Mouse (Mus musculus): ENCODE measurements around the gene Srarp. TPM values are rescaled to one million over a fixed set of nuclear protein-coding genes. Genes with fewer than 3 reads are reported as not detected.

Srarp gene
- polyA plus RNA-seq, 1 experiment from 2014 or later: not detected

DNA sequence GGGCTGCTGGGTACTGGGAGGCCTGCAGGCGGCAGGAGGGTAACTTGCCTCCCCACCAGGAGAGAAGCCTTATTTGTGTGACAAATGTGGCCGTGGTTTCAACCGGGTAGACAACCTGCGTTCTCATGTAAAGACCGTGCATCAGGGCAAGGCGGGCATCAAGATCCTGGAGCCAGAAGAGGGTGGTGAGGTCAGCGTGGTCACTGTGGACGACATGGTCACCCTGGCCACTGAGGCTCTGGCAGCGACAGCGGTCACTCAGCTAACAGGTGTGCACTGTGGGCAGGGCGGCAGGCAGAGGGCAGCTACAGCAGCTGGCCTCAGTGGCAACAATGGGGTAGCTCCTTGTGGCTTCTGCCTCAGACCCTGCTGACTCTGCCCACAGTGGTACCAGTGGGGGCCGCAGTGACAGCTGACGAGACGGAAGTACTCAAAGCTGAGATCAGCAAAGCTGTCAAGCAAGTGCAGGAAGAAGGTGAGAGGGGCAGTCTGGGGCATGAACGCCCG is 30.4 kb upstream of the Srarp start:
- Histone ChIP-seq H3K4me1 (no peaks in the 10 kb centered on the region), H3K9me3 (no peaks in the 10 kb centered on the region; the same call in 1 of the 2 replicates), H3K27me3 (replicated peaks; ENCODE audit: low read depth, poor library complexity, severe bottlenecking) (no peaks in the 10 kb centered on the region), H3K27ac (replicated peaks) (no peak overlapping the region), H3K36me3 (replicated peaks) (peaks cover 98% of the 10 kb centered on the region), H3K4me3 (no peak overlapping the region)
- WGBS: 94% methylated on average over 16 of the region's 16 CpGs
- DNase-seq (ENCODE audit: low spot score): no peak

DNA sequence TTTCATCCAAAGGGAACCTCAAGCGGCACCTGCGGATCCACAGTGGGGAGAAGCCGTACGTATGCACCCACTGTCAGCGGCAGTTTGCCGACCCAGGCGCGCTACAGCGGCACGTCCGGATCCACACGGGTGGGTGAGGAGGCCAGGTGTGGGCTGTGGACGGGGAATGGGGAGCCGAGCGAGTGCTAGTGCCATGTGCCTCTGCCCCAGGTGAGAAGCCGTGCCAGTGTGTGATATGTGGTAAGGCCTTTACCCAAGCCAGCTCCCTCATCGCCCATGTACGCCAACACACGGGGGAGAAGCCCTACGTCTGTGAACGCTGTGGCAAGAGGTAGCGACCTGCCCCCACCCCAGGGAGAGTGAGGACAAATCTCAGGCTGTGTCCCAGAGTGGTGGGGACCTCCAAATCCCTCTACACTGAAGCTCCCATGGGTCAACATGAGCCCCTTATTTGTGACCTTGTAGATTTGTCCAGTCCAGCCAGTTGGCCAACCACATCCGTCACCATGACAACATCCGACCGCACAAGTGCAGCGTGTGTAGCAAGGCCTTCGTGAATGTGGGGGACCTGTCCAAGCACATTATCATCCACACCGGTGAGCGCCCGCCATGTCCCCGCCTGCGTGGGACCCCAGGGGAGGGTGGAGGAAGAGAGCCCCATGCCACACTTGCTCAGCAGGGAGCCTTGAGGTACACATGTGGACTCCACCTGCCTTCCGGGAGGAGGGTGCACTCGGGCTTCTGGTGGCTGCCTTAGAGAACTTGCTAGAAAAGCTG is 29.8 kb upstream of the Srarp start:
- peaks cover under 1% of the 10 kb centered on the region; the same call in 1 of the 2 replicates for H3K4me1 ChIP-seq
- H3K36me3 ChIP-seq (replicated peaks): peaks cover 97% of the 10 kb centered on the region
- 95% methylated on average over 34 of the region's 34 CpGs for WGBS
- DNase-seq (ENCODE audit: low spot score): no peak
- H3K27me3 ChIP-seq (replicated peaks; ENCODE audit: low read depth, poor library complexity, severe bottlenecking): no peaks in the 10 kb centered on the region
- H3K9me3 ChIP-seq: no peaks in the 10 kb centered on the region
- H3K27ac ChIP-seq (replicated peaks): no peak overlapping the region
- H3K4me3 ChIP-seq: no peak overlapping the region

DNA sequence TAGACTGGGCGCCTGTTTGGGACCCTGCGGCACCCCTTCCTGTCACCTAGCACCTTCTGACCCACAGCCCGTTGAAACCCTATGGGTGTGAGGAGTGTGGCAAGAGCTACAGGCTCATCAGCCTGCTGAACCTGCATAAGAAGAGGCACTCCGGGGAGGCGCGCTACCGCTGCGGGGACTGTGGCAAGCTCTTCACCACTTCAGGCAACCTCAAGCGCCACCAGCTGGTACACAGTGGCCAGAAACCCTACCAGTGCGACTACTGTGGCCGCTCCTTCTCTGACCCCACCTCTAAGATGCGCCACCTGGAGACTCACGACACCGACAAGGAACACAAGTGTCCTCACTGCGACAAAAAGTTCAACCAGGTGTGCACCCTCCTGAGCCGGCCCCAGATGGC is 28.8 kb upstream of the Srarp start:
- no peak for DNase-seq (ENCODE audit: low spot score)
- Histone ChIP-seq H3K9me3 (no peaks in the 10 kb centered on the region), H3K27me3 (replicated peaks; ENCODE audit: low read depth, poor library complexity, severe bottlenecking) (no peaks in the 10 kb centered on the region), H3K27ac (replicated peaks) (no peak overlapping the region), H3K36me3 (replicated peaks) (peaks cover 97% of the 10 kb centered on the region), H3K4me1 (peaks cover 3% of the 10 kb centered on the region; the same call in 1 of the 2 replicates), H3K4me3 (no peak overlapping the region)
- WGBS: 75% methylated on average over 16 of the region's 16 CpGs

DNA sequence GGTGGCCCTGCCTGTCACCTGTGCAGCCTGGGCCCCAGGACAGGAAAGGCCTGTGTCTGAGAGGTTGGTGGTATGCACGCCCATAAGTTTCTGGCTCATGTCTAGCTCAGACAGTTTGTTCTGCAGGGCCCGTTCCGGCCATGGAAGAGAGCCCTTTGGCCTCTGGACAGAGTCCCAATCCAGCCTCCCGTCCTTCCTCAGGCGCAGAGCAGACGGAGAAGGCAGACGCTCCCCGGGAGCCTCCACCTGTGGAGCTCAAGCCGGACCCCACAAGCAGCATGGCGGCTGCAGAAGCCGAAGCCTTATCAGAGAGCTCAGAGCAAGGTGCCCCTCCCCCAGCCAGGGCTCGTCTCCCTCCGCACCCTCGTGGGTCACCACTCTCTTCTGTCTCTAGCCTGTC is 27.6 kb upstream of the Srarp start:
- H3K27me3 ChIP-seq (replicated peaks; ENCODE audit: low read depth, poor library complexity, severe bottlenecking): no peaks in the 10 kb centered on the region
- peaks cover 13% of the 10 kb centered on the region for H3K4me1 ChIP-seq
- no peaks in the 10 kb centered on the region for H3K9me3 ChIP-seq
- WGBS: 86% methylated on average over 14 of the region's 14 CpGs
- H3K36me3 ChIP-seq (replicated peaks): peaks cover 89% of the 10 kb centered on the region
- H3K4me3 ChIP-seq: no peak overlapping the region
- DNase-seq (ENCODE audit: low spot score): no peak
- no peak overlapping the region for H3K27ac ChIP-seq (replicated peaks)

DNA sequence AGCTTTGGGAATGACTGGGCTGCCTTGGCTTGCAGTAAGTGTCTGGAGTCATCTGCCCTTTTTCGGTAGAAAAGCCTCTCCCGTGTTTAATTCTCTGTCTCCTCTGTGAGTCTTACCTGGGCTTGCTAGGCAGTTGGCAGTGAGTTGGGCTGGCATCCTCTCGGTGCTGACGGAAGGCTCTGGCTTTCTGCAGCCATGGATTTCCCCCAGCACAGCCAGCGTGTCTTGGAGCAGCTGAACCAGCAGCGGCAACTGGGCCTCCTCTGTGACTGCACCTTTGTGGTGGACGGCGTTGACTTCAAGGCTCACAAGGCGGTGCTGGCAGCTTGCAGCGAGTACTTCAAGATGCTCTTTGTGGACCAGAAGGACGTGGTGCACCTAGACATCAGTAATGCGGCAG is 25.7 kb upstream of the Srarp start:
- no peak for DNase-seq (ENCODE audit: low spot score)
- Histone ChIP-seq H3K4me3 (no peak overlapping the region), H3K4me1 (peaks cover 24% of the 10 kb centered on the region), H3K36me3 (replicated peaks) (peaks cover 79% of the 10 kb centered on the region), H3K9me3 (no peaks in the 10 kb centered on the region), H3K27me3 (replicated peaks; ENCODE audit: low read depth, poor library complexity, severe bottlenecking) (no peaks in the 10 kb centered on the region), H3K27ac (replicated peaks) (no peak overlapping the region)
- 92% methylated on average over 12 of the region's 12 CpGs for WGBS

DNA sequence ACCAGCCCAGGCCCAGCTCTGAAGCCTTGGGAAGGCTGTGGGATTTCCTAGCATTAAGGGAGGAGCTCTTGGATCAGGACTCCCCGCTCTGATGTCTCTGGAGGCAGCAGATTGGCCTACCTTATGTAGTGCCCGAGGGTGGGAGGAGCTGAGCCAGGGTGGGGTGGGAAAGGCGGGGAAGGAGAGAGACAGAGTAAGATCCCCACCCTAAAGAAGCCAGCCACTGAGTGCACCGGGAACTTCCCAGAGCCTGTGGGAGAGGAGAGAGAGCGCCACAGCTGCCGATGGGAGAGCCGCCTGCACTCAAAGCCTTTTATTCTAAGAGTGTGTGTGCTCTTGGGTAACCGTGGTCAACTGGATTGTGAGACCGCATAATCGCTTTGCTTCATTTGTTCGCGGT is 25.2 kb upstream of the Srarp start:
- no peak overlapping the region for H3K4me3 ChIP-seq
- no peak overlapping the region for H3K27ac ChIP-seq (replicated peaks)
- no peaks in the 10 kb centered on the region for H3K27me3 ChIP-seq (replicated peaks; ENCODE audit: low read depth, poor library complexity, severe bottlenecking)
- 75% methylated on average over 12 of the region's 12 CpGs for WGBS
- H3K36me3 ChIP-seq (replicated peaks): peaks cover 79% of the 10 kb centered on the region
- no peak for DNase-seq (ENCODE audit: low spot score)
- H3K4me1 ChIP-seq: peaks cover 24% of the 10 kb centered on the region
- H3K9me3 ChIP-seq: no peaks in the 10 kb centered on the region

DNA sequence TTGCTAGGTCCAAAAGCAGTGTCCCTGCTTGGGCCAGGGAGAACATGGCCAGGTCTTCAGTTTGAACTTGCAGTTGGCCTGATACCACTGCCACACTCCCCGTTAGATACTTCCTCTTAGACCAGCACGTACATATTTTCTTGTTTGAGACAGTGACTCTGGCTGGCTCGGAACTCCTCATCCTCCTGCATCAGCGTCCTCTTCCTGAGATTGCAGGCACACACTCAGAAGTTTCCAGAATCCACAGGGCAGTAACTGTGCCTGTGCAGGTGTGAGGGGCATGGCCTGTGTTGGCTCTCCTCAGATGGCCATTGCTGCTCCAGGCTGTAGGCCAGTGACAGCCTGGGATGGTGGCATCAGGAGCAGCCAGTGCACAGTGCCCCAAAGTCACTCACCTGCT is 24.6 kb upstream of the Srarp start:
- H3K4me3 ChIP-seq: no peak overlapping the region
- H3K27ac ChIP-seq (replicated peaks): no peak overlapping the region
- peaks cover 28% of the 10 kb centered on the region for H3K4me1 ChIP-seq
- H3K27me3 ChIP-seq (replicated peaks; ENCODE audit: low read depth, poor library complexity, severe bottlenecking): no peaks in the 10 kb centered on the region
- DNase-seq (ENCODE audit: low spot score): no peak
- H3K9me3 ChIP-seq: no peaks in the 10 kb centered on the region
- 93% methylated on average over 4 of the region's 4 CpGs for WGBS
- peaks cover 79% of the 10 kb centered on the region for H3K36me3 ChIP-seq (replicated peaks)

DNA sequence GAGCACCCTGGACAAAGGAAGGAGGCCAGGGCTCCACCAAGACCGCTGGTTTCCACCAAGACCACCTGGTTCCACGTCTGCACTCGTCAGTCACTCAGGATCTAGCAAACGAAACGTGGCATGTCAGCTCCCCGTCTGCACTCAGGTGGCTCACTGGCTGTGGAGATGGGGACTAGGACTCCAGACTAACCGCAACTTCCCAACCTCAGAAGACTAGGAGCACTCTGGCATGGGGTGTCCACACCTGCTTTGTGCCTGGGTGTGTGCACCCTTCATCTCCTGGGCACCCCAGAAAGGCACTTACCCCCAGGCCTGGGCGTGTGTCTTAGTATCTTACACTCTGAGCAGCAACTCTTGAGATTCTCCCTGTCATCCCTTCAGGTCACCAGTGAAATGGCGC is 23.9 kb upstream of the Srarp start:
- Histone ChIP-seq H3K27me3 (replicated peaks; ENCODE audit: low read depth, poor library complexity, severe bottlenecking) (no peaks in the 10 kb centered on the region), H3K4me3 (no peak overlapping the region), H3K9me3 (no peaks in the 10 kb centered on the region), H3K27ac (replicated peaks) (no peak overlapping the region), H3K4me1 (peaks cover 35% of the 10 kb centered on the region), H3K36me3 (replicated peaks) (peaks cover 74% of the 10 kb centered on the region)
- no peak for DNase-seq (ENCODE audit: low spot score)
- 87% methylated on average over 9 of the region's 9 CpGs for WGBS

DNA sequence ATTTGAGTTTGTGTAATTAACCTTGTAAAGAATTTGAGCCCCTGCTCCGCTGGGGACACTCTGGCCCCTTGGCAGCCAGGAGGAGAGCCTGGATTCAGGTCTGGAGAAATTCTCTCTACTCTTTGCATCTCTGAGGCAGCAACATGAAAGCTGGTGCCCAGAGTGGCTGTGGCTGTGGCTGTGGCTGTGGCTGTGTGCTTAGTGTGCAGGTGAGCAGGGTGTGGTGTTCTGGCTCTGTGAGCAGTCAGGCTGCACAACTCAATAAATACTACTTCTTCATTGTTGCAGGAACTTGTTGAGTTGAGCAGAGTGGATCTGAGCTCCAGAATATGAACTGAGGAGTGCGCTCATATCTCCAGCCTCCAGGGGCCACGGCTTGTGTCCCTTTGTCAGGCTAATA is 23.0 kb upstream of the Srarp start:
- Histone ChIP-seq H3K4me3 (no peak overlapping the region), H3K27me3 (replicated peaks; ENCODE audit: low read depth, poor library complexity, severe bottlenecking) (no peaks in the 10 kb centered on the region), H3K4me1 (peaks cover 38% of the 10 kb centered on the region), H3K9me3 (no peaks in the 10 kb centered on the region), H3K27ac (replicated peaks) (peak overlapping the region; percentile 55), H3K36me3 (replicated peaks) (peaks cover 74% of the 10 kb centered on the region)
- no peak for DNase-seq (ENCODE audit: low spot score)
- 69% methylated on average over 3 of the region's 3 CpGs for WGBS

DNA sequence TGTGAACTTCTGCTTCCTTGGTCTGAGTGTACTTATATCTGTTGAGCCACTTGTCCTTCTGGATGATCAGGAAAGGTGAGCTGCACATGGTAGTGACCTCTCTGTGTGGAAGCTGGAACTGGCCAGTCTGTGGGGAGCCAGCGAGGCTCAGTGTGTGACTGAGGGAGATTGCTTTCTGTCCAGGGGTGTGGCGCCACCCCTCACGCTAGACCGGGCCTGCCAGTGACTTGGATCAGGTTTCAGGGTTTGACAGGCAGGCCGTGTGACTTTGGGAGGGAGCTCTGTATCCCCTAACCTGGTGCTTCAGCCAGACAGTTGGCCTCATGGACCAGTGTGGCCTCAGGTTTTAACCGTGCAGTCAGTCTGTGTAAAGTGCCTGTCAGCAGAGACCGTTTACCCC is 22.3 kb upstream of the Srarp start:
- Histone ChIP-seq H3K27ac (replicated peaks) (peak overlapping the region; percentile 55), H3K4me3 (peak overlapping the region; percentile 30), H3K36me3 (replicated peaks) (peaks cover 74% of the 10 kb centered on the region), H3K9me3 (no peaks in the 10 kb centered on the region), H3K27me3 (replicated peaks; ENCODE audit: low read depth, poor library complexity, severe bottlenecking) (no peaks in the 10 kb centered on the region), H3K4me1 (peaks cover 38% of the 10 kb centered on the region)
- WGBS: 14% methylated on average over 7 of the region's 7 CpGs
- DNase-seq (ENCODE audit: low spot score): peak; percentile 72

DNA sequence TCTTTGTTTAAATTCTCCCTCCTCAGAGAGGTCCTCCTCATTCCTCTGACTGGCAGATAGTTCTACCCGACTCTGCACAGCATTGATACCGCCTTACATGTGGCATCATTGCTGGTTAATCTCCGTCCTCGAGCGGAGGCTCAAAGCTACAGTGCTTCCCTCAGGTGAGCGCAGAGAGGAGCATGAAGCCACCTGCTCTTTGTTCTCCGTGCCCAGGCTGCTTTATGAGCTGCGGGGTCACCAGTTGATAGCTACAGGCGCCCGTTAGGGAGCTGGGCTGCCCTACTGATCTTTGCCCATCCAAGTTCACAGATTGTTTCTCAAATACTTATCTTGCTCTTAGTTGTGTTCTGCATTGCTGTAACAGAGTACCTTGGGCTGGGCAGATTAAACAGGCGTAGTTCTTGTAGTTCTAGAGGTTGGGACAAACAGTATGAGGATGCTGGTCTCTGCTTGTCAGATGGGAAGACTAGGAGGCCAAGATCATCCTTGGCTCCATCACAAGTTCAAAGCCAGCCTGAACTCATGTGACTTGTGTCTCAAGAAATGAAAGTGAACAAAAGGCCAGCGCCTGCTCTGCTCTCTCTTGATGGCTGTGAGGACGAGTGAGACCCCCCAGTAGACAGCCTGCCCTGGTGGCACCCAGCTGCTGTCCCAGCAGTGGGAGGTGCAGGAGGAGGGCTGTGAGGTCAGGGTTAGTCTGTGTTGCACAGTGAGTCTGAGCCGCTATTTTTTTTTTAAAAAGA is 20.5 kb upstream of the Srarp start:
- Histone ChIP-seq H3K27me3 (replicated peaks; ENCODE audit: low read depth, poor library complexity, severe bottlenecking) (no peaks in the 10 kb centered on the region), H3K9me3 (no peaks in the 10 kb centered on the region), H3K4me1 (peaks cover 38% of the 10 kb centered on the region), H3K27ac (replicated peaks) (no peak overlapping the region), H3K4me3 (no peak overlapping the region), H3K36me3 (replicated peaks) (peaks cover 74% of the 10 kb centered on the region)
- no peak for DNase-seq (ENCODE audit: low spot score)
- WGBS: 93% methylated on average over 14 of the region's 14 CpGs

DNA sequence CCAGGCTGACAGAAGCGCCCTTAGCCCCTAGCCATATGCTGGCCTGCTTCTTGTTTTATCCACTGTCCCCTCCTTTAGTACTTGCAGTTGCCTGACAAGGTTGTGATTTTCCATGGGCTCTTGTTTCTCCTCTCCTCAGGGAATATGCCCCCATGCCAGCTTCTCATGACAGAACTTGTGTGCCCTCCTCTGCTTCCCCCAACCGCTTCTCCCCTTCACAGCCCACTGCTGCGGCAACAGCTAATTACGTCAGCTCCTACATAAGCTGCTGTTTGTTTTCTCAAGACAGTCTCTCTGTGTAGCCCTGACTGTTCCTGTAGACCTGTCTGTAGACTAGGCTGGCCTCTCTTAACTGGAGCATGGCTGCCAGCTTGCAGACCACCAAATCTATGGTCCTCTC is 19.6 kb upstream of the Srarp start:
- no peak for DNase-seq (ENCODE audit: low spot score)
- Histone ChIP-seq H3K4me1 (peaks cover 36% of the 10 kb centered on the region), H3K9me3 (no peaks in the 10 kb centered on the region), H3K27ac (replicated peaks) (no peak overlapping the region), H3K36me3 (replicated peaks) (peaks cover 75% of the 10 kb centered on the region), H3K27me3 (replicated peaks; ENCODE audit: low read depth, poor library complexity, severe bottlenecking) (no peaks in the 10 kb centered on the region), H3K4me3 (no peak overlapping the region)
- 77% methylated on average over 4 of the region's 4 CpGs for WGBS
